Mouse (Mus musculus): ENCODE data around the gene Prpsap1.

Prpsap1 gene

DNA sequence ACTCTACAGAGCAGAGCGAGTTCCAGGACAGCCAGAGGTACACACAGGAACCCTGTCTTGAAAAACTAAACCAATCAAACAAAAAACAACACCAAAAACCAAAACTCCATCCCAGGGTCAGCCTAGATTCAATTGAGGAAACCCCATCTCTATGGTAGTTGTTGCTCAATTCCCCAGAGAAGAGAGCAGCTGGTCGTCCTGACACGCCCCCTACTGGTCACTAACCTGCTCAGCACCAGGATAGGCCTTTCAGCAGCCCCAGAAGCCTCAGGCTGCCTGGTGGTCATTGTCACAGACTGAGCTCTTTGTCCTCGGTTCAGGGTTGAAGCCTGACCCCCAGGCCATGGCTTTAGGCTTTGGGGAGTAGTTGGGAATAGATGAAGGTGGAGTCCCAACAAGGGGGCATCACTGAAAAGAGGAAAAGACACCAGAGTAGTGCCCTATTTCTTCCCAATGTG lies at the start of gene Prpsap1:
Gene Prpsap1 (minus strand): TSS at position 408 of the 458 bp plus-strand sequence.
- peak; percentile 13 to 33 for DNase-seq

- DNase-seq: no peak
Observed at GRCm38 (mm10) chr11:116543110-116543509, 49.1 kb upstream of the Prpsap1 start.

DNA sequence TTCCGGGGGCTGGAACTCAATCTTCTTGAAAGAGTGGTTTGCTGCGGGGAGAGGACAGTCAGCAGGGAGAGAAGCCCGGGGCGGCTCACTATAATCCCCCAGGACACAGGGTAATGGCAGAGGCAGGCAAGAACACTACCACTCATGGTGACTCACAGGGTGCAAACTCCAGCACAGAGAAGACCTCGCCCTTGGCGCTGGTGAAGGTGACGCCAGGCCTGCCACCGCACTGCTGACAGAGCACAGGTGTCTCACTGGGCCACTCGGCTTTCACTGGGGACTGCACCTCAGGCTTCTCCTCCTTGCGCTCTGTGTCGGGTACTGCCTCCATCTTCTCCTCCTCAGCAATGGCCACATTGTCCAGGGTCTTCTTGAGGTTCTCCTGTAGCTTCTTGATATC lies 47.2 kb upstream of the Prpsap1 start:
- no peak for DNase-seq

DNA sequence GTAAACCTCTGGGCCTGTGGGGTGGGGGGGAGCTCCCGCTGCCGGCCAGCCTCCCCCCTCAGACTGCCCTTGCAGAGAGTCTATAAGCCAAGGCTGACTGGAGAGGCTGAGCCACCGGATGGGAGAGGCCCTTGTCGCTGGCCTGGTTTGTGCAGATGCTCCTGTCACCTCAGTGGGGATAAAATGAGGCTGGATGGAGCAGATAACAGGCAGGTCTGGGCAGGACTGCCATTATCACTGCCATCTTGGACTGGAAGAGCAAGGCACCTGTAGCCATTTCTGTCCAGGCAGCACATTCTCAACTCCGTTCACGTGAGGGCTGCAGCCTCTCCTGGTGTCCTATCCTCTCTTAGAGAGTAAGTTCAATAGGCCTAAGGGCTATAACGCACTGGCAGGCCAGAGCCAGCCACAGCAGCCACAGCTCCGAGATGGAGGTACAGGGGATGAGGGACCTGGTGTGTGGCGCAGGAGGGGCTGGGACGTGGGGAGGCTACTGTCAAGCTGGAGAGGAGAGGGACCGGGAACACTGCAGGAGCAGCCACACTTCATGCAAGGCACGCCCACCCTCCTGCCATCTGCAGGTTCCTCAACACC lies 44.2 kb upstream of the Prpsap1 start:
- DNase-seq: no peak

- DNase-seq: no peak
Observed at GRCm38 (mm10) chr11:116537388-116537787, 43.4 kb upstream of the Prpsap1 start.

DNA sequence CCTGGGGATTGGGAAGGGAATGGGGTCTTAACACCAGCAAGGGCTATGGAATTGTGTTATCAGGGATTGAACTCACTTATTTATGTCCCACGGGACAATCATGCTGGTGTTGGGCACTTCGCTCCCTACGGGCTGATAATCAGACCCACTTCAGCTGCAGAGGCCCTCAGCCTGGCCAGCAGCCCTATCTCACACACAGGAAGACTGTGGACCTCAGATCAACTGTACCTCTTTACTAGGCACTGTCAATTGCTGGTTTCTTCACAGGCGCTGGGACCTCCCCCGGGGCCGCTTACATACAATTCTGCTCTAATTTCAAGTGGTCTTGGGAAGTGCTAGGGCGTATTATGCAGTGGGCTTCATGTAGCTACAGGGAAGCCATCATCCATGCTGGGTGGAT lies 42.7 kb upstream of the Prpsap1 start:
- DNase-seq: no peak

DNA sequence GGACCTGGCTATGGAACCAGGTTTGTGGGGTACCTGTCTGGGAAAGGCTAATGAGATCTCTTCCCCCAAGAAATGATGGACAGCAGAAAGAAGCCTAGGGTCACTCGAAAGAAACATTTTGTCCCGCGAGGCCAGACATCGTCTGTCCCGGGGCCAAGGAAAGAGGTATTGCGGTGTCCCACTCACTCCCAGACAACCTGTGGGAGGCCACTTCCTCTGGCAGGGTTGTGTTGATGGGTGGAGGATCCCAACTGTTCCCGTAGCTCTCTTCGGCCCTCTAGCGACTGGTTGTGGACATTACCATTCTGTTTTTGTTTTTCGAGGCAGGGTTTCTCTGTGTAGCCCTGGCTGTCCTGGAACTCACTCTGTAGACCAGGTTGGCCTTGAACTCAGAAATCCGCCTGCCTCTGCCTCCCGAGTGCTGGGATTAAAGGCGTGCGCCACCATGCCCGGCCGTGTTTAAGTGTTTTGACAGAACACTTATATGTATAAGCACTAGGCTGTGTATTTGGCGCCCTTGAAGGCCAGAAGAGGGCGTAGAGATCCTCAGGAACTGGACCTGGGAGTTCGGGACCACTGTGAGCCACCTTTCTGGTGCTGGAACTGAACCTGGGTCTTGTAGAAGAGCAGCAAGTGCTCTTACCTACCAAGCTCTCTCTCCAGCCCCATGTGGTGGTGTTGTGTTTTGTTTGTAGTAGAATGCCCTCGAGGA lies 40.3 kb upstream of the Prpsap1 start:
- DNase-seq: no peak

GRCm38 (mm10) chr11:116533341-116534153 lies 39.5 kb upstream of the Prpsap1 start:
- no peak for DNase-seq

GRCm38 (mm10) chr11:116532810-116533338 lies 38.9 kb upstream of the Prpsap1 start:
- DNase-seq: no peak

GRCm38 (mm10) chr11:116532262-116532809 lies 38.3 kb upstream of the Prpsap1 start:
- no peak for DNase-seq

DNA sequence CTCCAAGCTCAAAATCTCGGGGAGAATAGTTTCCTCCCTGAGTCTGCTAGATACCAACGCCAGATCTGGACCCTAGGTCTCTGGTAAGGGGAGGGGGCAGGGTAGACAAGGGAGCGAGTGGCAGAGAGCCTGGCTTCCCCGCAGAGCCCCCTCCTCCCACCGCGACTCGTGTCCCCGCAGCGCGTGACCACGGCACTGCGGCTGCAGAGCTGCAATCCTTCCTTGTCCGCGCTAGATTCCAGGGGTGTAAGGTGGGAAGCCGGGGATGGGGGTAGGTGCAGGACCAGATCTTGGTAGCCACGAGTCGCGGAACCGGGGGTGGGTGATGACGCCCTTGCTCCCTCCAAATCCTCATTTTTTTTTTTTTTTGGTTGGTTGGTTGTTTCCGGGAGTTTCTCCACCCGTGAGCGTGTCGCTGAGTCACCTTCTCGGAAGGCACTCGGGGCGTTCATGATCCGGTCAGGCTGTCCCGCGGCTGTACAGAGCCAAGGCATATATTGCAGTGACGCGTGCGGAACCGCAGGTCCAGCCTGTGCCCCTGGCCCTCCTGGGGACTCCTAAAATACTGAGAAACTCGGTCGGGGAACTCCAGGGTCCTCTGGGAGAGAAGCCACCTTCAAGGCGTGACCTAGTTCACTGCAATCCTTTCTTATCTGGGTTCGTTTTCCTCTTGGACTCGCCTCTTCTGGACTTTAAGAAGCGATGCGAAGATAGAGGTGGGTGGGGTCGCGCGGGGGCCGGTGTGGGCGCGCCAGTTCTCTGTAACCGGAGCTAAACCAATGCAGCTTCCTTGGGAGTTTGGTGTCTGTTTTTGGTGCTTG lies 37.6 kb upstream of the Prpsap1 start:
- DNase-seq: no peak

DNA sequence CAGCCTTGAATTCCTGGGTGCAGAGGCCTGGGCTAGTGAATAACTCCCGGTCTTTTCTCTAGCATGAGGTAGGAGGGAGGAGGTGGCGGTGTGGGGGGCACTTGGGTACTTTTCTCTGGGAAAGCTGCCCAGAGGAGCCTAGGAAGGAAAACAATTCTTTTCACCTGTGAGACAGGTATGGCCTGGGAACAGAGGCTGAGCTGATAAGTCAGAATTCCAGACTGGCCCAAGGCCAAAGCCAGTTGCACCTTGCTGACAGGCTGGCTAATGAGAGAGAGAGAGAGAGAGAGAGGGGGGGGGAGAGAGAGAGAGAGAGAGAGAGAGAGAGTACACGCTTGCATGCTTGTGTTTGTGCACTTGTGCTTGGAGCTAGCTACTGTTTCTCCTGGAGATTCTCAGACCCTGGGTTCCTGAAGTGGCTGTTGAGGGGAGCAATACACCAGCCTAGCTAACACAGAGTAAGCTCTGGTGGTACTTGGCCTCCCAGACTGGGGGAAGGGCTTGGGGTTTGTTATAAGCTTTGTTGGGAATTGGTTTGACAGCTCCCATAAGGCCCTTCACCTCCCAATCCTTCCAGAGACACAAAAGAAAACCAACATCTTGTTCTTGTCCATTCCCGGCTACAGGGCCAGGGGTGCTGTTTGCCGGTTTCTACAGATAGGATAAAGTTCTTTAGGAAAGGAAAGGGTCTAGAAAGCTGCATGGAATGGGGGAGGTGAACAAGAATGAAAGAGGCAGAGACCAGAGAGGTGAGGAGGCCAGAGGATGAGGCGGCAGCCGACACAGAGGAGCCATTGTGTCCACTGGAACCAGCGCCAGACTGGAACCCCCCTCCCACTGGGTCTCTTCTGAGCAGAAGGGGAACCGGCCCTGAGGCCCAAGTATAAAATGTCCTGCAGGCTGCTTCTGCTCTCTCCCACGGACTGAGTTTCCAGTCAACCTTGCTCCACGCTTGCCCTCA lies 36.5 kb upstream of the Prpsap1 start, which contains the start of gene Sphk1:
Gene Sphk1 (plus strand): TSS at position 739 of the 961 bp plus-strand sequence.
- no peak for DNase-seq

GRCm38 (mm10) chr11:116528636-116529320 lies 34.8 kb upstream of the Prpsap1 start:
- DNase-seq: no peak

DNA sequence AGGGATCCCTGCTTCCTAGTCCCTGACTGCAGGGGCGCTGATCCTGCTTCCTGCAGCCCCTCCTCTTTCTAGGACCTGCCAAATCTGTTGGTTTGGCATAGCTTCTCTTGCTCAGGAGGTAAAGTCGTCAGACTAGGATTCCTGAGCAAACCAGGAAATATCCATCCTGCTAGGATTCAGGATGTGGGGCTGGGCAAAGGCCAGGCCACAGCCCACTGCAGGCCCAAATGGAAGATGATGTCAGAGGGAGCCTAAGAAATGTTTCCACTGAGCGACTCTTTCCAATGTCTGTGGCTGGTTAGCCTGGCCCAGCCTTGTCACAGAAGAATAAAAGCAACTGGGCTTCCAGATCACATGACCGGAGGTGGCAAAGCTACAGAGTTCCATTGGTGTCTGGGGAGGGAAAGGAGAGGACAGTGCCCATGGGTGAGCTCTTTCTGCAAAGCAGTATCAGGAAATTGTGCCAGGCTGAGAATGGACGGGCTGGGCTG lies 29.7 kb upstream of the Prpsap1 start:
- DNase-seq: no peak

DNA sequence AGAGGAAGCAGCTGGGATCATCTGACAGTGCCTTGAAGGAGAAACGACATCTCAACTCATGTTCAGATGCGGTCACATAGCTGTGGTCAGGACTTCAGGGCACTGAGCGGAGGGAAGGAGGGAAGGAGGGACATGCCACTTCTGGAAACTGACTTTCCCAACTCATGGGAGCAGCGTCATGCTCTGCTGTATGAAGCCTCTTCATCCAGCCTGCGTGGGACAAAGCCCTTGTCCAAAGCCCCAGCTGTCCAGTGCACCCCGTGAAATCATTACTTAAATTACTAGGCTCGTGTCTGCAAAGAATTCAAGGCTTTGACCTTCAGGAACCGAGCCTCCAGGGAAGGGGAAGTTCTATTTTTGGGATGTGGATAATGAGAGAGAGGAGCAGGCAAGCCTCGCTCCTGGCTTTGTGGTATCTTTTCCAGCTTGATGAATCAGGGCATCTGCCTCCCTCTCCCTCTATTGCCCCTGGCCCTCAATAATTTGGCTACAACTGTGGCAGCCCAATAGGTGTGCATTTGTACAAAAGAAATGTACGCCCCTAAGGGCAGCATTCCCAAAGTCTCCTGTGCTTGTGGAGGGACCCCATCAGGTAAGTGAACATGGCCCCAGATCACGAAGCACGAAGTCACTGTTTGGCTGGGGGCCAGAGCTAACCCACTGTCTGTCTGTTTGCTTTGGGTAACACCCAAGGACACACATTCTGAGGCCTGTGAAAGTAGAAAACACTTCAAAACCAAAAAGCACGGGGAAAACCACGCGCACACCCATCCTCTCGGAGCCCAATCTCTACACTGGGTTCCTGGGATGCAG lies 29.1 kb upstream of the Prpsap1 start:
- DNase-seq: no peak

GRCm38 (mm10) chr11:116522046-116522445 lies 28.0 kb upstream of the Prpsap1 start:
- no peak for DNase-seq

GRCm38 (mm10) chr11:116521143-116521542 lies 27.1 kb upstream of the Prpsap1 start:
- DNase-seq: no peak

- no peak for DNase-seq
Observed at GRCm38 (mm10) chr11:116518482-116518881, 24.5 kb upstream of the Prpsap1 start.

Measured in thymus, adult 18-20 months (tissue).